Mouse (Mus musculus) left cerebral cortex, adult 18-20 months (tissue): ENCODE measurements at regions not wholly inside any gene's neighbourhood (a gene's known extent, or its start where the extent isn't known, plus 50 kb on each side); places are given as distances from the start of the nearest gene placed in this dataset.
A peak's percentile ranks its signal among the peaks of the same experiment; 100 is the strongest.

ENCODE experiments used
- DNase-seq, 2 experiments: peaks; one replicate each; pipeline ENCODE4 v3.0.0; 2021 to 2022; ENCODE audit warnings: low spot score in 2 of 2, mixed read lengths in 1 of 2

- peak; percentile 5 to 30 for DNase-seq
Measured at GRCm38 (mm10) chr14:80901346-80901745, 917.5 kb downstream of the Olfm4 start.

- DNase-seq: peak in 1 of 2 experiments; percentile 1
Measured at GRCm38 (mm10) chr14:80901759-80902163, 917.9 kb downstream of the Olfm4 start.

GRCm38 (mm10) chr14:80916031-80916430, 932.1 kb downstream of the Olfm4 start:
- no peak for DNase-seq

GRCm38 (mm10) chr14:80923732-80924131, 939.9 kb downstream of the Olfm4 start:
- no peak for DNase-seq

- no peak for DNase-seq
Measured at GRCm38 (mm10) chr14:80959966-80960365, 976.1 kb downstream of the Olfm4 start.

- DNase-seq: no peak
Measured at GRCm38 (mm10) chr14:80975795-80976194, 991.9 kb downstream of the Olfm4 start.

GRCm38 (mm10) chr14:80976662-80977061, 992.8 kb downstream of the Olfm4 start:
- DNase-seq: no peak

GRCm38 (mm10) chr14:80979475-80979874, 995.6 kb downstream of the Olfm4 start:
- DNase-seq: no peak

GRCm38 (mm10) chr14:80990192-80990591, 1006.3 kb downstream of the Olfm4 start:
- no peak for DNase-seq

GRCm38 (mm10) chr14:80990679-80991286, 1006.9 kb downstream of the Olfm4 start:
- DNase-seq: no peak

GRCm38 (mm10) chr14:80999030-80999429, 1015.1 kb downstream of the Olfm4 start:
- no peak for DNase-seq

- DNase-seq: no peak
Measured at GRCm38 (mm10) chr14:81013208-81013607, 1029.3 kb downstream of the Olfm4 start.

- DNase-seq: no peak
Measured at GRCm38 (mm10) chr14:81031475-81031874, 1047.6 kb downstream of the Olfm4 start.

GRCm38 (mm10) chr14:81037635-81038034, 1053.8 kb downstream of the Olfm4 start:
- DNase-seq: no peak

GRCm38 (mm10) chr14:81038045-81038444, 1054.2 kb downstream of the Olfm4 start:
- no peak for DNase-seq
